Mouse (Mus musculus): ENCODE data around the gene Gpc6. TPM values are rescaled to one million over a fixed set of nuclear protein-coding genes. Genes with fewer than 3 reads are reported as not detected.

Gpc6 gene
- polyA plus RNA-seq, 1 experiment from 2014 or later = 66.2 TPM

- ATAC-seq (replicated peaks; ENCODE audit: low FRiP score) = no peak
- H3K27ac ChIP-seq = no peak overlapping the region
- no peak overlapping the region for H3K9ac ChIP-seq
- no peaks in the 10 kb centered on the region for H3K36me3 ChIP-seq
- no peaks in the 10 kb centered on the region for H3K27me3 ChIP-seq
- H3K9me3 ChIP-seq (replicated peaks) = no peaks in the 10 kb centered on the region
- H3K4me2 ChIP-seq = no peak overlapping the region
- H3K4me3 ChIP-seq (replicated peaks) = no peak overlapping the region
- 40% methylated on average over 2 of the region's 2 CpGs for WGBS
- H3K4me1 ChIP-seq = 0 out of 2 replicates have a peak, but pooled peaks cover 6% of the 10 kb centered on the region
Measured at GRCm38 (mm10) chr14:117889653-117890052, 964.5 kb downstream of the Gpc6 start.

- ATAC-seq (replicated peaks; ENCODE audit: low FRiP score) = no peak
- Histone ChIP-seq H3K4me2 (no peak overlapping the region), H3K36me3 (no peaks in the 10 kb centered on the region), H3K9me3 (replicated peaks) (no peaks in the 10 kb centered on the region), H3K27ac (no peak overlapping the region), H3K27me3 (no peaks in the 10 kb centered on the region), H3K9ac (no peak overlapping the region), H3K4me3 (replicated peaks) (no peak overlapping the region), H3K4me1 (0 out of 2 replicates have a peak, but pooled peaks cover 6% of the 10 kb centered on the region)
- 42% methylated on average over 7 of the region's 7 CpGs for WGBS
Measured at GRCm38 (mm10) chr14:117891426-117891825, 966.3 kb downstream of the Gpc6 start.

GRCm38 (mm10) chr14:117892026-117892425 lies 966.9 kb downstream of the Gpc6 start:
- no peak for ATAC-seq (replicated peaks; ENCODE audit: low FRiP score)
- Histone ChIP-seq H3K4me3 (replicated peaks) (no peak overlapping the region), H3K4me1 (0 out of 2 replicates have a peak, but pooled peaks cover 6% of the 10 kb centered on the region), H3K9ac (no peak overlapping the region), H3K27me3 (no peaks in the 10 kb centered on the region), H3K4me2 (no peak overlapping the region), H3K9me3 (replicated peaks) (no peaks in the 10 kb centered on the region), H3K36me3 (no peaks in the 10 kb centered on the region), H3K27ac (no peak overlapping the region)
- 70% methylated on average over 4 of the region's 4 CpGs for WGBS

GRCm38 (mm10) chr14:117894869-117895538 lies 969.9 kb downstream of the Gpc6 start:
- Histone ChIP-seq H3K9ac (no peak overlapping the region), H3K9me3 (replicated peaks) (no peaks in the 10 kb centered on the region), H3K4me1 (0 out of 2 replicates have a peak, but pooled peaks cover 6% of the 10 kb centered on the region), H3K4me3 (replicated peaks) (no peak overlapping the region), H3K27me3 (no peaks in the 10 kb centered on the region), H3K4me2 (no peak overlapping the region), H3K27ac (no peak overlapping the region), H3K36me3 (no peaks in the 10 kb centered on the region)
- 73% methylated on average over 10 of the region's 10 CpGs for WGBS
- ATAC-seq (replicated peaks; ENCODE audit: low FRiP score) = no peak

- no peak overlapping the region for H3K4me3 ChIP-seq (replicated peaks)
- H3K27ac ChIP-seq = no peak overlapping the region
- H3K27me3 ChIP-seq = no peaks in the 10 kb centered on the region
- H3K36me3 ChIP-seq = no peaks in the 10 kb centered on the region
- 74% methylated on average over 16 of the region's 16 CpGs for WGBS
- H3K4me2 ChIP-seq = no peak overlapping the region
- ATAC-seq (replicated peaks; ENCODE audit: low FRiP score) = no peak
- no peak overlapping the region for H3K9ac ChIP-seq
- H3K4me1 ChIP-seq = 0 out of 2 replicates have a peak, but pooled peaks cover 6% of the 10 kb centered on the region
- no peaks in the 10 kb centered on the region for H3K9me3 ChIP-seq (replicated peaks)
Measured at GRCm38 (mm10) chr14:117895539-117895912, 970.4 kb downstream of the Gpc6 start.

- 85% methylated on average over 9 of the region's 9 CpGs for WGBS
- no peak overlapping the region for H3K9ac ChIP-seq
- H3K4me3 ChIP-seq (replicated peaks) = no peak overlapping the region
- no peak for ATAC-seq (replicated peaks; ENCODE audit: low FRiP score)
- peaks cover 38% of the 10 kb centered on the region for H3K4me1 ChIP-seq
- H3K27me3 ChIP-seq = no peaks in the 10 kb centered on the region
- H3K4me2 ChIP-seq = no peak overlapping the region
- no peaks in the 10 kb centered on the region for H3K9me3 ChIP-seq (replicated peaks)
- H3K27ac ChIP-seq = no peak overlapping the region
- H3K36me3 ChIP-seq = no peaks in the 10 kb centered on the region
Measured at GRCm38 (mm10) chr14:117904300-117904699, 979.2 kb downstream of the Gpc6 start.

- H3K9ac ChIP-seq = no peak overlapping the region
- no peaks in the 10 kb centered on the region for H3K27me3 ChIP-seq
- H3K4me2 ChIP-seq = peak overlapping the region; percentile 0
- H3K4me1 ChIP-seq = peaks cover 40% of the 10 kb centered on the region
- H3K4me3 ChIP-seq (replicated peaks) = no peak overlapping the region
- no peaks in the 10 kb centered on the region for H3K36me3 ChIP-seq
- 27% methylated on average over 10 of the region's 10 CpGs for WGBS
- H3K27ac ChIP-seq = 0 out of 2 replicates have a peak overlapping the region, but pooled peaks have one; percentile 9
- H3K9me3 ChIP-seq (replicated peaks) = no peaks in the 10 kb centered on the region
- no peak for ATAC-seq (replicated peaks; ENCODE audit: low FRiP score)
Measured at GRCm38 (mm10) chr14:117905701-117906100, 980.6 kb downstream of the Gpc6 start.

- Histone ChIP-seq H3K36me3 (no peaks in the 10 kb centered on the region), H3K9me3 (replicated peaks) (no peaks in the 10 kb centered on the region), H3K4me2 (no peak overlapping the region), H3K4me1 (peaks cover 41% of the 10 kb centered on the region), H3K9ac (no peak overlapping the region), H3K4me3 (replicated peaks) (no peak overlapping the region), H3K27ac (no peak overlapping the region), H3K27me3 (no peaks in the 10 kb centered on the region)
- ATAC-seq (replicated peaks; ENCODE audit: low FRiP score) = no peak
- WGBS = 64% methylated on average over 5 of the region's 5 CpGs
Measured at GRCm38 (mm10) chr14:117906361-117906760, 981.2 kb downstream of the Gpc6 start.

GRCm38 (mm10) chr14:117908231-117908920 lies 983.3 kb downstream of the Gpc6 start:
- Histone ChIP-seq H3K9me3 (replicated peaks) (no peaks in the 10 kb centered on the region), H3K9ac (no peak overlapping the region), H3K27ac (peak overlapping the region; percentile 83), H3K4me2 (no peak overlapping the region), H3K4me1 (peaks cover 41% of the 10 kb centered on the region), H3K36me3 (no peaks in the 10 kb centered on the region), H3K4me3 (replicated peaks) (no peak overlapping the region), H3K27me3 (no peaks in the 10 kb centered on the region)
- peak; percentile 72 for ATAC-seq (replicated peaks; ENCODE audit: low FRiP score)
- WGBS = 21% methylated on average over 8 of the region's 8 CpGs

GRCm38 (mm10) chr14:117909046-117909445 lies 983.9 kb downstream of the Gpc6 start:
- Histone ChIP-seq H3K9me3 (replicated peaks) (no peaks in the 10 kb centered on the region), H3K36me3 (no peaks in the 10 kb centered on the region), H3K27me3 (no peaks in the 10 kb centered on the region), H3K4me3 (replicated peaks) (no peak overlapping the region), H3K4me1 (peaks cover 41% of the 10 kb centered on the region), H3K9ac (no peak overlapping the region), H3K4me2 (no peak overlapping the region), H3K27ac (peak overlapping the region; percentile 83)
- ATAC-seq (replicated peaks; ENCODE audit: low FRiP score) = no peak
- 39% methylated on average over 4 of the region's 4 CpGs for WGBS

GRCm38 (mm10) chr14:117910323-117910722 lies 985.2 kb downstream of the Gpc6 start:
- WGBS = 31% methylated on average over 7 of the region's 7 CpGs
- Histone ChIP-seq H3K4me3 (replicated peaks) (no peak overlapping the region), H3K4me1 (peaks cover 37% of the 10 kb centered on the region), H3K9me3 (replicated peaks) (no peaks in the 10 kb centered on the region), H3K27me3 (no peaks in the 10 kb centered on the region), H3K9ac (no peak overlapping the region), H3K36me3 (no peaks in the 10 kb centered on the region), H3K27ac (no peak overlapping the region), H3K4me2 (no peak overlapping the region)
- no peak for ATAC-seq (replicated peaks; ENCODE audit: low FRiP score)

GRCm38 (mm10) chr14:117912624-117913270 lies 987.6 kb downstream of the Gpc6 start:
- no peak overlapping the region for H3K4me3 ChIP-seq (replicated peaks)
- no peak overlapping the region for H3K4me2 ChIP-seq
- no peak overlapping the region for H3K27ac ChIP-seq
- H3K36me3 ChIP-seq = no peaks in the 10 kb centered on the region
- WGBS = 86% methylated on average over 10 of the region's 10 CpGs
- H3K27me3 ChIP-seq = no peaks in the 10 kb centered on the region
- ATAC-seq (replicated peaks; ENCODE audit: low FRiP score) = no peak
- H3K9ac ChIP-seq = no peak overlapping the region
- H3K9me3 ChIP-seq (replicated peaks) = no peaks in the 10 kb centered on the region
- H3K4me1 ChIP-seq = peaks cover 19% of the 10 kb centered on the region
